Mouse (Mus musculus): Measurements from ENCODE around the gene Wapl. TPM values are rescaled to one million over a fixed set of nuclear protein-coding genes. Genes with fewer than 3 reads are reported as not detected.
A peak's percentile ranks its signal among the peaks of the same experiment; 100 is the strongest.

Wapl gene
- polyA plus RNA-seq, 1 experiment: 21.4 TPM

DNA sequence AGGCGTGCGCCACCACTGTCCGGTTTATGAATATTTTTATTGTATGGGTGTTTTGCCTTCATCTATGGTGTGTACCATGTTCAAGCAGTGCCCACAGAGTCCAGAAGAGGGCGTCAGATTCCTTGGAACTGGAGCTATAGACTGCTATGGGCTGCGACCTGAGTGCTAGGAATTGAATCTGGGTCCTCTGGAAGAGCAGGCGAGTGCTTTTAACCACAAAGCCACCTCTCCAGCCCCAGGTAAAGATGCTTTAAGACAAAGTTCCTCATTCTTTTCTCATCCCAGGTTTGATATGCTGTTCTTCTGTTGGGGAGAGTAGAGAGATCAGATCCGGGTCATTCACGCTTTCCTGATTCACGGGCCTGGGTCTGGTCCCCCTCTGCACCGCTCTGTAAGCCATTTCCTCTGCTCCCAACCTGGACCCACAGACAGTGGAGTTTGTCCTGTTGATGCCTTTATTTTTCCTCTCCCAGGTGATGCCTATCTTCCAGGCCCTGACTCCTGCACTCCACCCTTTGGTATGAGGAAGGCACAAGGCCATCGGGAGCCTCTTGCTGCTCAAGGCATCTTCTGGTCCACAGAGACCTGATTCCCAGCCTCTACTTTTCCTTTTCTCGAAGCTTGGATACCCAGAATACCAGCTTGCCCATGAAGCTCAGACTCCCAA lies 103.1 kb downstream of the Wapl start:
- TF ChIP-seq CTCF (IDR thresholded peaks at IDR 0.05; ENCODE audit: borderline replicate concordance, insufficient read depth, low read depth, low read length): no peak
- no peak for TF ChIP-seq POLR2A (IDR thresholded peaks at IDR 0.05; ENCODE audit: borderline replicate concordance, insufficient read depth, low read length)
- H3K4me1 ChIP-seq (ENCODE audit: control insufficient read depth, insufficient read depth, low read length): no peaks in the 10 kb centered on the region
- no peak overlapping the region for H3K4me3 ChIP-seq (replicated peaks; ENCODE audit: insufficient read depth, low read depth, low read length)
- no peak for DNase-seq
- 90% methylated on average over 12 of the region's 12 CpGs for WGBS
- no peak overlapping the region for H3K27ac ChIP-seq (ENCODE audit: insufficient read depth, low read length)
- no peaks in the 10 kb centered on the region for H3K27me3 ChIP-seq (ENCODE audit: control insufficient read depth, insufficient read depth, low read length)

DNA sequence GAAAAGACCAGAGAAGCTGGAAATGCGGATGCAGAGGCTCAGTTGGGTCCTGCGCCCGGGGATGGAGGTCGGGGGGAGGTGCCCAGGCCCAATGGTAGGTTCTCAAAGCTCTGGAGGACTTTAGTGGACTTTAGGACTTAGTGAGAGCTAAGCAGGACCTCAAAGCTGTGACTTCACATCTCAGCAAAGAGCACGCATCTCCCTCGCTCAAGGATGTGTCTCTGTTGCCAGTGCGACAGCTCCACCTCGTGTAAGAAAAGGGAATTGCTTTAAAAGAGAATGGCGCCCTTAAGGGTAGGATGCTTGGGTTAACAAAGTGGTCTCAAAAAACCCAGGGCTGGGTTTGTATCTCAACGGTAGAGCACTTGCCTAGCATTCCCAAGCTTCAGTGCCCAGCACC lies 104.1 kb downstream of the Wapl start:
- peak; percentile 31 to 33 for DNase-seq
- H3K4me3 ChIP-seq (replicated peaks; ENCODE audit: insufficient read depth, low read depth, low read length): no peak overlapping the region
- no peak overlapping the region for H3K27ac ChIP-seq (ENCODE audit: insufficient read depth, low read length)
- 13% methylated on average over 10 of the region's 10 CpGs for WGBS
- TF ChIP-seq CTCF (IDR thresholded peaks at IDR 0.05; ENCODE audit: borderline replicate concordance, insufficient read depth, low read depth, low read length) (peak; percentile 93), POLR2A (IDR thresholded peaks at IDR 0.05; ENCODE audit: borderline replicate concordance, insufficient read depth, low read length) (no peak)
- H3K27me3 ChIP-seq (ENCODE audit: control insufficient read depth, insufficient read depth, low read length): no peaks in the 10 kb centered on the region
- no peaks in the 10 kb centered on the region for H3K4me1 ChIP-seq (ENCODE audit: control insufficient read depth, insufficient read depth, low read length)

DNA sequence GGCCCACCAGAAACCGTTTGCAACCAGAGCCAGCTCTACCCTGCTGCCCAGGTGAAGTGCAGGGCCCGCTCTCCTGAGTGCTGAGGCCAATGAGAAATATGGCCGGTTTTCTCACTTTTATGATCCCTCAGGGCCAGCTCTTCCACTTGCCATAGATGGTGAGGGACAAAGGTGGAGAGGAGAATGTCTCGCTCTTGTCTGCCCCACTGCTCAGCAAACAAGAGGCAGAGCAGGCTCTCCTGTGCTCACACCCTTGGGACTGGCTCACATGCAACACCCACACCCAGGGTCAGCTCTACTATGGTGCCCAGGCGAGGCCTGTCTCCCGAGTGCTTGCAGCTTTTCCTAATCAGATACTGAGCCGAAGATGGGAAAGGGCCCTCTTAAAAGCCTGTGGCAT lies 105.0 kb downstream of the Wapl start:
- no peak for DNase-seq
- 81% methylated on average over 7 of the region's 7 CpGs for WGBS
- Histone ChIP-seq H3K4me1 (ENCODE audit: control insufficient read depth, insufficient read depth, low read length) (no peaks in the 10 kb centered on the region), H3K4me3 (replicated peaks; ENCODE audit: insufficient read depth, low read depth, low read length) (no peak overlapping the region), H3K27me3 (ENCODE audit: control insufficient read depth, insufficient read depth, low read length) (no peaks in the 10 kb centered on the region), H3K27ac (ENCODE audit: insufficient read depth, low read length) (no peak overlapping the region)
- no peak for TF ChIP-seq CTCF (IDR thresholded peaks at IDR 0.05; ENCODE audit: borderline replicate concordance, insufficient read depth, low read depth, low read length)
- no peak for TF ChIP-seq POLR2A (IDR thresholded peaks at IDR 0.05; ENCODE audit: borderline replicate concordance, insufficient read depth, low read length)

DNA sequence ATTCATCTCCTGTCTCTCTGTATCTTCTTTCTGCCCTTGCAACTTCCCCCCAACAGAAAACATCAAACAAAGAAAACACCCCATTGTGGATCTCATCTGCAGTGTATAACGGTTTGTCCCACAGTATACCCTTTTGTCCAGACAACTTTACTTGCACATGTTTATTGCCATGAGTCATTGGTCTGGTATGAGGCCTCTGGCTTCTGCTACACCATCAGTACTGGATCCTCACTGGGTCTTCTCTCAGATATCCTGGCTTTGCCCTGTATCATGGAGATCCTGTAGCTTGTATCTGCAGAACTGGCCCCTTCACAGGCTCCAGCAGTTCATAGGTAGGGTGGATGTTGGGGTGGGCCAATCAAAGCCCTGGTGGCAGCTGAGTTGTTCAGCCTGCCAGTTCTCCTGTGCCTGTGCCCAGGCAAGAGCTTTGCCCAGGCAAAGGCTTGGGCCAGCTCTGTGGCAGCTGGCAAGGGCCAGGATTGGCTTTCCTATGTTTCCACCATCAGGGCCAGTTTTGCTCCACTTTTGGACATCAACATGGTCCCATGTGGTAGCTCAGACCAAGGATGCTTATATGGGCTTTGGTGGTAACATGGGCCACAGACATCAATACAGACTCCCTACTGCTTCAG lies 119.8 kb downstream of the Wapl start:
- no peak for DNase-seq
- no peak for TF ChIP-seq CTCF (IDR thresholded peaks at IDR 0.05; ENCODE audit: borderline replicate concordance, insufficient read depth, low read depth, low read length)
- no peak for TF ChIP-seq POLR2A (IDR thresholded peaks at IDR 0.05; ENCODE audit: borderline replicate concordance, insufficient read depth, low read length)
- WGBS: 71% methylated on average over 1 of the region's 1 CpGs

More for the DNA sequence above, 119.8 kb downstream of the Wapl start:
- no peaks in the 10 kb centered on the region for H3K27me3 ChIP-seq (ENCODE audit: control insufficient read depth, insufficient read depth, low read length)
- no peaks in the 10 kb centered on the region for H3K4me1 ChIP-seq (ENCODE audit: control insufficient read depth, insufficient read depth, low read length)
- no peak overlapping the region for H3K27ac ChIP-seq (ENCODE audit: insufficient read depth, low read length)
- no peak overlapping the region for H3K4me3 ChIP-seq (replicated peaks; ENCODE audit: insufficient read depth, low read depth, low read length)

Other genes starting within 250 kb of the Wapl start
- 23.3 and 24.3 TPM in 2 replicates for gene Bmpr1a, start 170.6 kb upstream of the Wapl start, polyA plus RNA-seq (2012; rRNA removed)
- gene 9230112D13Rik, start 151.1 kb upstream of the Wapl start, polyA plus RNA-seq (2012; rRNA removed): not detected in 2 replicates
- gene Ldb3, start 85.2 kb upstream of the Wapl start, polyA plus RNA-seq (2012; rRNA removed): 7.0 TPM in 2 replicates
- 0.17 and 0.33 TPM in 2 replicates for gene Opn4, start 73.8 kb upstream of the Wapl start, polyA plus RNA-seq (2012; rRNA removed)
- 13.0 and 13.3 TPM in 2 replicates for gene Grid1, start 146.2 kb downstream of the Wapl start, polyA plus RNA-seq (2012; rRNA removed)